Mouse (Mus musculus) liver, embryonic 15.5 days (tissue): Measurements from ENCODE around the gene Lonp2. TPM values are rescaled to one million over a fixed set of nuclear protein-coding genes. Genes with fewer than 3 reads are reported as not detected.

Experiments
- ATAC-seq: fragments of 200-750 bp; cut with Nextera tagmentation; 2 replicates; pipeline ENCODE4 v1.8.0; 2017; ENCODE audit warnings: moderate number of reproducible peaks, mild to moderate bottlenecking, moderate library complexity; ENCODE audit not compliant: insufficient read depth
- H3K27ac ChIP-seq: fragments of 300-500 bp; sonication (generic); replicated peaks from 2 replicates; pipeline ENCODE4 v1.5.1; 2015; ENCODE audit warnings: mild to moderate bottlenecking, inconsistent platforms
- H3K27me3 ChIP-seq: fragments of 300-500 bp; sonication (generic); 2 replicates; pipeline ENCODE4 v1.6.1; 2015; ENCODE audit warnings: mild to moderate bottlenecking, inconsistent platforms
- H3K36me3 ChIP-seq: fragments of 300-500 bp; sonication (generic); replicated peaks from 2 replicates; pipeline ENCODE4 v1.6.1; 2015; ENCODE audit warnings: moderate library complexity, mild to moderate bottlenecking, inconsistent platforms
- H3K4me1 ChIP-seq: fragments of 300-500 bp; sonication (generic); replicated peaks from 2 replicates; pipeline ENCODE4 v1.6.1; 2015; ENCODE audit warnings: inconsistent platforms
- H3K4me2 ChIP-seq: fragments of 300-500 bp; sonication (generic); 2 replicates; pipeline ENCODE4 v1.6.1; 2015; ENCODE audit warnings: moderate library complexity, mild to moderate bottlenecking, inconsistent platforms
- H3K4me3 ChIP-seq: fragments of 300-500 bp; sonication (generic); replicated peaks from 2 replicates; pipeline ENCODE4 v1.5.1; 2015; ENCODE audit warnings: mild to moderate bottlenecking, inconsistent platforms
- H3K9ac ChIP-seq: fragments of 300-500 bp; sonication (generic); 2 replicates; pipeline ENCODE4 v1.6.1; 2015; ENCODE audit warnings: moderate library complexity, mild to moderate bottlenecking, inconsistent platforms
- H3K9me3 ChIP-seq: fragments of 300-500 bp; sonication (generic); replicated peaks from 2 replicates; pipeline ENCODE4 v1.6.1; 2016; ENCODE audit warnings: inconsistent platforms
- WGBS: fragments of 180-500 bp; shearing (Covaris S2); methylation state at CpG from one replicate; pipeline ENCODE4 v1.1.7; 2015; ENCODE audit warnings: mixed read lengths; ENCODE audit not compliant: insufficient replicate concordance; 5-methylcytosine and 5-hydroxymethylcytosine counted together
- polyA plus RNA-seq: library from polyadenylated mRNA; unstranded; fragments of >200 nt; fragmentation: Nextera tagmentation; extraction: Ambion mirVana; gene quantifications from 2 replicates; pipeline ENCODE4 v1.2.1, GENCODE M21; 2015

Lonp2 gene
- 36.5 and 38.7 TPM in 2 replicates for polyA plus RNA-seq

DNA sequence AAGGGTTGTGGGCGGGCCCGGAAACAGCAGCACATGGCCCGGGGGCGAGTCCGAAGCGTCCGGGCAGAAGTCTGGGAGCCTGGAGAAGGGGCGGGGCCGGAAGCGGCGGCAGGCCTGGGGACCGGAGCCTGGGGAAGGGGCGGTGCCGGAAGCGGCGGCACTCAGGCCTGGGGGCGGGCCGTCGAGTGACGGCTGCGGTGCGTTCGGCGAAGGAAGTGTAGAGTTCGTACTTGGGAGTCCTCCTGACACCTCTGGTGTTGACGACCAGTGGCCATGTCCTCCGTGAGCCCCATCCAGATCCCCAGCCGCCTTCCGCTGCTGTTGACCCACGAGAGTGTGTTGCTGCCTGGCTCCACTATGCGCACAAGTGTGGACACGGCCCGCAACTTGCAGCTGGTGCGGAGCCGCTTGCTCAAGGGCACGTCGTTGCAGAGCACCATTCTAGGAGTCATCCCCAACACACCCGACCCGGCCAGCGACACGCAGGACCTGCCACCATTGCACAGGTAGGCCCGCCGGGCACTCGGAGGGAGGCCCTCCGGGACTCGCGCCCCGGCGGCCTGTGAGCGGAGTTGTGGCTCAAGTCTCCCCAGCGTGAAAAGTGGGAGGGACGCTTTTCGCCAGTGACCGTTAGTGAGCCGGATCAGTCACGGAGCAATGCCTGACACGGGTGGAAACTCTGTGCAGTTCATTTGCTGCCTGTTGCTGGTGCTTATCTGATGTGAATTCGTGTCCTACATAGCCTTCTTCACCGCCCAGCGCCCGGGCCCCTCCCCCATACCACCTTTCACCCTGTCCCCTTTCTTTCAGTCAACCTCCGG lies at the start of gene Lonp2:
Lonp2 (plus strand) TSS at position 133 of the 821 bp plus-strand sequence.
- no peaks in the 10 kb centered on the region for H3K36me3 ChIP-seq
- peak; percentile 97 for ATAC-seq
- peak within 1 kb of the TSS; percentile 84 for H3K27ac ChIP-seq
- peaks cover 28% of the 10 kb centered on the region for H3K4me1 ChIP-seq
- no peaks in the 10 kb centered on the region for H3K27me3 ChIP-seq
- peak within 1 kb of the TSS; percentile 86 for H3K4me3 ChIP-seq
- under 1% methylated on average over 62 of the region's 62 CpGs for WGBS
- H3K9ac ChIP-seq, result peak within 1 kb of the TSS; percentile 78
- peak within 1 kb of the TSS; percentile 95 for H3K4me2 ChIP-seq
- no peaks in the 10 kb centered on the region for H3K9me3 ChIP-seq

DNA sequence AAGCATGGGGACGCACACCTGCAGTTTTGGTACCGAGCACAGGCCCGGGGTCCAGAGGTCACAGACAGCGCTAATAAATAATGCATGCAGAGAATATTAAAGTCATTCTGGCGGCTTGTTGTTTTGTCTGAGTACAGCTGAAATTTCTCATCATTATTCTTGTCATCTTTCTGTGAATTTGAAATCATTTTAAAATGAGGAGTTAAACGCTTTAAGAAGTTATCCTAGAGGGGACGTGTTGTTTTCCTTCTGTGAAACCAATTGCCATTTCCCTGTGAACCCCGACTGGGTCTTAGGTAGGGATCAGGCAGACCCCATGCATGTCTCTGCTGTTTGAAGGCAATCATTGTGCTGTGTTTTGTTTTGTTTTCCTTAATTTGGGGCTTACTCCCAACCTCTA lies 46.3 kb upstream of the Lonp2 start:
- no peak for ATAC-seq
- Histone ChIP-seq H3K9me3 (no peaks in the 10 kb centered on the region), H3K36me3 (no peaks in the 10 kb centered on the region), H3K4me3 (no peak overlapping the region), H3K27ac (no peak overlapping the region), H3K27me3 (no peaks in the 10 kb centered on the region), H3K4me2 (no peak overlapping the region), H3K9ac (no peak overlapping the region), H3K4me1 (no peaks in the 10 kb centered on the region)
- 74% methylated on average over 8 of the region's 8 CpGs for WGBS

DNA sequence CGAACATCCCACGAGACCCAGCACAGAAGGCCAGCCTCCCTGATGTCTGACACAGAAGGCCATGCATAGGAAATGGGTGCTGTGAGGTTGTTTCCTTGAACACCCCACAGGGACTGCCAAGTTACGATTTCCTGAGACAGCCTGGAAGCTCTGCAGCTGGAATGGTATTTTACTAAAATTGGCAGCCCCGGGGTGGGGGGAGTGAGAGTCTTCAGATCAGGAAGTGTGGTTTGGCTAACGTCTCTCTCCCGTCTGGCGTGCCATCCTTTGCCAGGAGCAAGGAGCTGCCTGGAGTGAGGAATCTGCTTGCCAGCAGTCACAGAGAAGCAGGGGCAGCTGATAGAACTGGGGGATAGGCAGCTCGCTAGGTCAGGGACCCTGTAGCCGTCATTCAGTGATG lies 45.8 kb upstream of the Lonp2 start:
- no peak for ATAC-seq
- Histone ChIP-seq H3K4me2 (no peak overlapping the region), H3K27ac (no peak overlapping the region), H3K36me3 (no peaks in the 10 kb centered on the region), H3K4me3 (no peak overlapping the region), H3K4me1 (no peaks in the 10 kb centered on the region), H3K9ac (no peak overlapping the region), H3K27me3 (no peaks in the 10 kb centered on the region), H3K9me3 (no peaks in the 10 kb centered on the region)
- WGBS, result 20% methylated on average over 9 of the region's 9 CpGs

DNA sequence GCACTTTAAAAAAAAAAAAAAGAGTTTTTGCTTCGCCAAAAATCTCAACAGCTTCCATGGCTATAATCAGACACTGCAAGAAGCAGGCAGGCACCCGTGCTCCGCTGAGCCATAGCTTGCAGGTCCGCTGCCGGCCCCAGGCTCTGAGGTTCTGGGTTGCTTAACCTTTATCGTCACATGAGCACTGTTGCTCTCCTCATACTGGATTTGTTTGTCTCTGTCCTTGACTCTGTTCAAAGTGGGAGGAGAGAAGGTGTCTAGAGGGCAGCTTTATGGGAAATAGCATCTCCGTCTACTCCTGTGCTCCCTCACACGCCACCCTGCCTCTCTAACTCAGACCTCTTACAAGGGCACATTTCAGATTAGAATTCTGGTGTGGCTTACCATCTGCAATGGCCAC lies 45.1 kb upstream of the Lonp2 start:
- ATAC-seq, result no peak
- Histone ChIP-seq H3K4me1 (no peaks in the 10 kb centered on the region), H3K27ac (no peak overlapping the region), H3K9ac (no peak overlapping the region), H3K4me3 (no peak overlapping the region), H3K4me2 (no peak overlapping the region), H3K27me3 (no peaks in the 10 kb centered on the region), H3K9me3 (no peaks in the 10 kb centered on the region), H3K36me3 (no peaks in the 10 kb centered on the region)
- WGBS, result 56% methylated on average over 8 of the region's 8 CpGs

DNA sequence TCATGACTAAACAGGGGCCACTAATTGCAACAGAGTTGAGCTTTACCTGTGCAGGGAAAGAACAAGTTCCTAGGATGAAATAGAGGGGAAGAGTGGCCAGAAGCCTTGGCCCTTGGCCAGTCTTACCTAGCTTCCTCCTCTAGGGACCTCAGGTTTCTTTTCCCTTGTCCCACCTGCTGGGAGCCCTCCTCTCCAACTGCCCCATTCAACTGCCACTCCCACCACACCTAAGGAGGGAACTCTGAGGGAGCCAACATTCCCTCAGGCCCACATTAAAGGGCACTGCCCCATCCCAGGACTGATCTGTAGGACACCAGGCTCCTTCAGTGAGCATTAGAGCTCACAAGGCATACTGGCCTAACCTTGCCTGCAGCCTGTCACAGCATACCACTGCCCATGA lies 43.4 kb upstream of the Lonp2 start, which contains the start of gene Abcc12:
Abcc12 (minus strand) TSS at position 229 of the 400 bp plus-strand sequence.
- H3K9ac ChIP-seq, result no peak within 1 kb of the TSS
- H3K9me3 ChIP-seq, result no peaks in the 10 kb centered on the region
- no peaks in the 10 kb centered on the region for H3K36me3 ChIP-seq
- H3K4me2 ChIP-seq, result no peak within 1 kb of the TSS
- no peak for ATAC-seq
- no peak within 1 kb of the TSS for H3K4me3 ChIP-seq
- no peaks in the 10 kb centered on the region for H3K4me1 ChIP-seq
- no peak within 1 kb of the TSS for H3K27ac ChIP-seq
- H3K27me3 ChIP-seq, result no peaks in the 10 kb centered on the region

DNA sequence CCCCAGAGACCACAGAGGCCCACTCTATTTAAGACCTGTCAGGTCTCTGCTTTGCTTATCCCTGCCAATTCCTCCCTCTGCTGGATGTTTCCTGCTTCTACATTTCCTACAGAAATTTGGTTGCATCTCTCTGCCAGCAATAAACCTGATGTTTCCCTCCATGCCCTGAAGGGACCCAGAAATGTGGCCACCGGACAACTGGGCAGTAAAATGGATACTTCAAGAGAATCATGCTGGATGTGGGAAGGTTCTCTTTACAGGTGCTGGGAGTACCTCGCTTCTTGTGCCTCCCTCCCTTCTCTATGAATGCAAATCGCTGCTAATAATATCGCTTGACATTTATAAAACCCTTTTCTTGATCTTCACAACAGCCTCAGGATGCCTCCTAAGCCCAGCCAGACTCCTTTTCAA lies 41.9 kb upstream of the Lonp2 start:
- Histone ChIP-seq H3K27me3 (no peaks in the 10 kb centered on the region), H3K27ac (no peak overlapping the region), H3K4me3 (no peak overlapping the region), H3K4me2 (no peak overlapping the region), H3K9ac (no peak overlapping the region), H3K36me3 (no peaks in the 10 kb centered on the region), H3K9me3 (no peaks in the 10 kb centered on the region), H3K4me1 (no peaks in the 10 kb centered on the region)
- WGBS, result 56% methylated on average over 4 of the region's 4 CpGs
- ATAC-seq, result no peak

DNA sequence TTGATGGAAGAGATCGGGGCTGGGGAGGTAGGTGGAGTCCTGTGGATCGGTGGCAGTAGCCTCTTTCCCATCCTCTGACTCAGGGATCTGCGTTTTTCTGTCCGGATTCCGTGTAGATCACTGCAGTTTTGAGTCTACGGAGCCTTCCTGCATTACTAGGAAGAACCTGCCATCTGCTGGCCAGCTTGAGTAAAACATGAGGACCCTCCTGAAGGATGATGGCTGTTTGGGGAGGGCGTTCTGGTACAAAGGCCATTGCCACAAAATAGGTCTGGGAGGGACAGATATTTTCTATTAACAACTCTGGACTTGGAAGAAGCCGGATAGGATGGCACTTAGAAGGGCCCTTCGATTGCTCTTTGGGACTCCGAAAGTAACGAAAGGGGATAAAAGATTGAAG lies 38.7 kb upstream of the Lonp2 start:
- no peaks in the 10 kb centered on the region for H3K27me3 ChIP-seq
- H3K4me3 ChIP-seq, result peak overlapping the region; percentile 48
- H3K9ac ChIP-seq, result no peak overlapping the region
- WGBS, result 6% methylated on average over 11 of the region's 11 CpGs
- ATAC-seq, result no peak
- H3K9me3 ChIP-seq, result no peaks in the 10 kb centered on the region
- H3K4me2 ChIP-seq, result peak overlapping the region; percentile 73
- H3K4me1 ChIP-seq, result no peaks in the 10 kb centered on the region
- no peak overlapping the region for H3K27ac ChIP-seq
- no peaks in the 10 kb centered on the region for H3K36me3 ChIP-seq

DNA sequence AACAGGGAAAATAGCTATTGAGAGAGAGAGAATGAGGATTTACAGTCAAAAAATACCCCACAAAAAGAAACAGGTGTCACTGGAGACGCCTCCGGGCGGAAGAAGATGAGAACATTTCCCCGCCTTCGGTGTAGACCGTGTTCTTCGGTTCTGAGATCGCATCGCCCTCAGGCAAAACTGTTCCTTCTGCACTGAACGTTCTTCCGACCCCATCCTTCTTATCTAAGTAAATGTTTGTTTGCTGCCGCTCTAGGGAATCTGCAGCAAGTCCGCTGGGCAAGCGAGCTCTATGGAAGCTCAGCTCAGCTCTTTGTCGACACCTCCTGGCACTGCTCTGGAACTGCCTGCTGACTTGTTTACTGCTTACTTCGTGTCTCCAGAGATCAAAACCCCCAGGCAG lies 38.3 kb upstream of the Lonp2 start:
- no peaks in the 10 kb centered on the region for H3K4me1 ChIP-seq
- H3K4me2 ChIP-seq, result peak overlapping the region; percentile 73
- H3K36me3 ChIP-seq, result no peaks in the 10 kb centered on the region
- no peaks in the 10 kb centered on the region for H3K9me3 ChIP-seq
- H3K9ac ChIP-seq, result no peak overlapping the region
- peak; percentile 42; the same call in 1 of the 2 replicates for ATAC-seq
- H3K4me3 ChIP-seq, result peak overlapping the region; percentile 48
- WGBS, result 2% methylated on average over 16 of the region's 16 CpGs
- H3K27ac ChIP-seq, result no peak overlapping the region
- H3K27me3 ChIP-seq, result no peaks in the 10 kb centered on the region

DNA sequence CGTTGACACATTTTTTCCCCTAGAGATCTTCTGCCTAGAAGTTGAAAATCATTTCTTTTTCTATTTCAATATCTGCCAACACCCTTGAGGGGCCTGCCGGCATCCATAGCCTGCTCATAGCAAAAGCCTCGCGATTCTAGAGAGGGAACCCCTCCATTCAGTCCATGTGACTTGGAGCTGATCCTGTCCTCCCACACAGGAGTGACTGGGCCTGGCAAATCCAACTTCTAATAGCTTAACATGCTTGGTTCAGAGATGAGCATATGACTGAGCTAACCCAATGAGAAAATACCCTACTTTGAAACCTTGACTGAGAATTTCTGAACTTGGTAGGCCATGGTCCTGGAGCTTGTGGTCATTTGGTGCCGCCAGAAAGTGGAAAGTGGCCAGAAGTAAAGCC lies 37.8 kb upstream of the Lonp2 start:
- H3K4me1 ChIP-seq, result no peaks in the 10 kb centered on the region
- no peak for ATAC-seq
- H3K4me2 ChIP-seq, result no peak overlapping the region
- H3K9me3 ChIP-seq, result no peaks in the 10 kb centered on the region
- WGBS, result 39% methylated on average over 5 of the region's 5 CpGs
- H3K27ac ChIP-seq, result no peak overlapping the region
- H3K36me3 ChIP-seq, result no peaks in the 10 kb centered on the region
- no peak overlapping the region for H3K9ac ChIP-seq
- H3K4me3 ChIP-seq, result no peak overlapping the region
- no peaks in the 10 kb centered on the region for H3K27me3 ChIP-seq

DNA sequence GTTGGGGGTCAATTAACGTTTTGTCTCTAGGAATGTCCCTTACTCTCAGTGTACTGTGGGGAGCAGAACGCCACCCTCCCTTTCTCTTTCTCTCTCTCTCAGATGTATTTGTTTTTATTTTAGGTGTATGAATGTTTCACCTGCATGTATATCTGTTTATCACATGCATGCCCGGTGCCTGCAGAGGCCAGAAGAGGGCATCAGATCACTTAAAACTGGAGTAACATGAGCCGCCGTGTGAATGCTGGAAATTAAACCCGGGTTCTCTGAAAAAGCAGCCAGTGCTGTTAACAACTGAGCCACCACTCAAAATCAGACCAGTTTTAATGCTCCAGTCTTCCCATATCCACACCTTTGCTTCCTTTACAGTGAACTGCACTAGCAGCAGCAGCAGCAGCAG lies 37.2 kb upstream of the Lonp2 start:
- H3K9ac ChIP-seq, result no peak overlapping the region
- H3K27ac ChIP-seq, result no peak overlapping the region
- no peak for ATAC-seq
- 35% methylated on average over 6 of the region's 6 CpGs for WGBS
- no peaks in the 10 kb centered on the region for H3K9me3 ChIP-seq
- no peak overlapping the region for H3K4me2 ChIP-seq
- no peaks in the 10 kb centered on the region for H3K36me3 ChIP-seq
- H3K4me3 ChIP-seq, result no peak overlapping the region
- H3K27me3 ChIP-seq, result no peaks in the 10 kb centered on the region
- no peaks in the 10 kb centered on the region for H3K4me1 ChIP-seq

DNA sequence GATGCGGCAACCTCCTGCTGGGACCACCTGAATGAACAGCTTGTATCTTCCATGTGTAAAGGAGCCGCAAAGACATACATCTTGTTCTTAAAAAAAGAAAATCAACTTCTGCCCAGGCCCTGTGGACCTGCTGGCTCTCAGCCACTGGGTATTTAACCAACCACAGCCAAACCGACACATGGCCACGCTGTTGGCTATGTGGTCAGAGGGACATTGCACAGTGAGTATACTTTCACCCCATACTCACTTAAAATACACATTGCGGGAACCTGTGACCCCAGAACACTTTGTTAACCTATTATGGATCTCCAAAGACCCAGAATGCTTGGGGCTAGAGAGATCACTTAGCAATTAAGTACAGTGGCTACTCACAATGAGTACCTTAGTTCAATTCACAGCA lies 35.5 kb upstream of the Lonp2 start:
- ATAC-seq, result no peak

DNA sequence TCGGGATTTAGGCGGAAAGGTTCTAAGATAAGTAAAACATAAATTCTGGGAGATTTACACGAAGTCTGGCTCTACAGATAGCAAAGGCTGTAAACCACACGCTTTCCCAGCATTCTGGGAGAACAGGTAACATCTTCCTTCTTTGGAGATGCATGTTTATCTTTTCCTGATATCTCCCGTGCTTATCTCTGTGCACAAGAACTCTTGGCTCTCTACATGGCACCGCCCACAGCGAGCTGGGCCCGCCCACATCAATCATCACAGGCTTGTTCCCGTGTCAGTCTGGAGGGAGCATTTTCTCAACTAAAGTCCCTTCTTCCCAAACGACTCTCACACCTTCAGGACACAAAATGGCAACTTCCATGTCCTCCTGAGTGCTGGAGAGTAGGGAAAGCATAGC lies 30.7 kb upstream of the Lonp2 start:
- no peaks in the 10 kb centered on the region for H3K9me3 ChIP-seq
- ATAC-seq, result no peak
- no peaks in the 10 kb centered on the region for H3K27me3 ChIP-seq
- peaks cover 9% of the 10 kb centered on the region; the same call in 1 of the 2 replicates for H3K4me1 ChIP-seq
- no peak overlapping the region for H3K4me3 ChIP-seq
- H3K9ac ChIP-seq, result no peak overlapping the region
- 33% methylated on average over 10 of the region's 10 CpGs for WGBS
- H3K4me2 ChIP-seq, result no peak overlapping the region
- no peaks in the 10 kb centered on the region for H3K36me3 ChIP-seq
- H3K27ac ChIP-seq, result no peak overlapping the region

More for the DNA sequence above, 35.5 kb upstream of the Lonp2 start:
- Histone ChIP-seq H3K4me1 (peaks cover 3% of the 10 kb centered on the region; the same call in 1 of the 2 replicates), H3K9ac (no peak overlapping the region), H3K4me2 (no peak overlapping the region), H3K36me3 (no peaks in the 10 kb centered on the region), H3K4me3 (no peak overlapping the region), H3K27me3 (no peaks in the 10 kb centered on the region), H3K27ac (no peak overlapping the region), H3K9me3 (no peaks in the 10 kb centered on the region)
- 69% methylated on average over 5 of the region's 5 CpGs for WGBS
